Mouse (Mus musculus) adrenal gland, postnatal 36 days (tissue): ENCODE results near the gene Pxt1. TPM values are rescaled to one million over a fixed set of nuclear protein-coding genes. Genes with fewer than 3 reads are reported as not detected.

Experiments
- DNase-seq, 2 experiments: peaks; one replicate each; pipeline ENCODE4 v3.0.0; 2021; ENCODE audit warnings: mixed read lengths in 1 of 2
- total RNA-seq, 2 experiments: library from RNA; stranded (reverse); gene quantifications; 2 replicates each; pipeline ENCODE4 v1.2.3; 2021

Pxt1 gene
- total RNA-seq, 2 experiments from 2014 or later: not detected

- DNase-seq: no peak
Observed at GRCm38 (mm10) chr17:28915060-28915628, 28.5 kb downstream of the Pxt1 start, which contains the start of gene 4930539E08Rik. Gene 4930539E08Rik, minus strand, starts transcription at chr17:28915324.

- peak; percentile 45 to 50 for DNase-seq
Observed at GRCm38 (mm10) chr17:28913940-28914339, 29.7 kb downstream of the Pxt1 start.

- DNase-seq: peak; percentile 54 to 70
Observed at GRCm38 (mm10) chr17:28913200-28913599, 30.4 kb downstream of the Pxt1 start.

GRCm38 (mm10) chr17:28910139-28910538 lies 33.5 kb downstream of the Pxt1 start:
- no peak for DNase-seq

GRCm38 (mm10) chr17:28909252-28909941 lies 34.2 kb downstream of the Pxt1 start:
- peak; percentile 66 to 75 for DNase-seq

GRCm38 (mm10) chr17:28907959-28908358 lies 35.7 kb downstream of the Pxt1 start:
- no peak for DNase-seq

- no peak for DNase-seq
Observed at GRCm38 (mm10) chr17:28905377-28905916, 38.2 kb downstream of the Pxt1 start.

GRCm38 (mm10) chr17:28904546-28905376 lies 38.9 kb downstream of the Pxt1 start:
- DNase-seq: peak; percentile 75 to 77

- DNase-seq: no peak
Observed at GRCm38 (mm10) chr17:28901559-28901958, 42.1 kb downstream of the Pxt1 start.

- DNase-seq: no peak
Observed at GRCm38 (mm10) chr17:28899427-28899826, 44.2 kb downstream of the Pxt1 start.

- DNase-seq: no peak
Observed at GRCm38 (mm10) chr17:28898249-28898648, 45.4 kb downstream of the Pxt1 start.

- DNase-seq: no peak
Observed at GRCm38 (mm10) chr17:28897817-28898216, 45.8 kb downstream of the Pxt1 start.

GRCm38 (mm10) chr17:28896095-28896780 lies 47.4 kb downstream of the Pxt1 start:
- no peak for DNase-seq

GRCm38 (mm10) chr17:28895217-28895875 lies 48.3 kb downstream of the Pxt1 start:
- no peak for DNase-seq

- DNase-seq: no peak
Observed at GRCm38 (mm10) chr17:28894050-28894767, 49.4 kb downstream of the Pxt1 start.

GRCm38 (mm10) chr17:28886266-28886665 lies 57.4 kb downstream of the Pxt1 start:
- no peak for DNase-seq

- DNase-seq: peak; percentile 38 to 40
Observed at GRCm38 (mm10) chr17:28885231-28885630, 58.4 kb downstream of the Pxt1 start.
